Mouse (Mus musculus) left cerebral cortex, postnatal 4 days (tissue): Measurements from ENCODE around the gene Garnl3. TPM values are rescaled to one million over a fixed set of nuclear protein-coding genes. Genes with fewer than 3 reads are reported as not detected.
"Not testable (repeated sequence)": the region's sequence is repeated elsewhere in the genome, so short reads cannot be mapped to it uniquely, and the experiment has no call there.

Experiments
- DNase-seq: peaks from one replicate; pipeline ENCODE4 v3.0.0-alpha.2; 2022
- intact Hi-C: fragments of 180-260 bp; cut with DNase I; formaldehyde crosslinking; loops from one replicate; pipeline ENCODE4 v1.15.1; 2025
- total RNA-seq, 2 experiments: library from RNA; stranded (reverse); gene quantifications; 2 replicates each; pipeline ENCODE4 v1.2.3; 2021

Garnl3 gene
- total RNA-seq, 2 experiments from 2014 or later: 158 to 162 TPM

- DNase-seq: peak; percentile 78
- intact Hi-C loops: no loop called here
Measured at GRCm38 (mm10) chr2:33037429-33037828, 94.0 kb downstream of the Garnl3 start.

- intact Hi-C loops: no loop called here
- DNase-seq: no peak
Measured at GRCm38 (mm10) chr2:33035297-33035696, 96.2 kb downstream of the Garnl3 start.

GRCm38 (mm10) chr2:33033281-33033680 is 98.2 kb downstream of the Garnl3 start:
- DNase-seq: peak; percentile 76
- intact Hi-C loops: no loop called here

DNA sequence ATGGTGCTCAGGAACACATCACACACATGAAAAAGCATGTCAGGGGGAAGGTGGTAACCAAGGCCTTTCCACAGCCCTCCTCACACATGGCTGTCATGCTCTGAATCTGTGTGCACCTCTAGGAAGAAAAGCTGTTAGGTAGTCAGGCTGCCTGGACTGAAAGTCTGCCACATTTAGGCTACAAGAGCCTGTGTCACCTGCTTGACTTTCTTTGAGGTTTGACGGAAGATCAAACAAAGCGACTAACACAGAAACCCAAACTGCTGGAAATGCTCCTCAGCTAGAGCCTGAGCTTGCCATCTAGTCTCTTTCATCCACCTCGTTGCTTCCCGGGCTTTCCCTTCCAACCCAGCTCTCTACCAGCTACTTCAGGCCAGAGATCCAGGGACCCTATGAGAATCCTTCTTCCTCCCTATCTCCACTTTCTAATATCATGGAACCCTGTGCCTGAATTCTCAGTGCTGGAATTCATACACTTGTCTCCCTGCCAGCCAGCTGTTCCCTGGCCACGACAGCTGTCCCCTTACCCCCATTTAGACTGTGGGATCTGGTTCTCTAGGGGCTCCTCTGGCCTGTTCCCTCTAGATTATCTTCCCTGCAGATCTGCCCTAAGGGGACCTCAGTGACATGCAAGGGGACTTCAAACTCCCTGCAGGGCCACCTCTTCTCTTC is 98.9 kb downstream of the Garnl3 start:
- DNase-seq: no peak
- intact Hi-C loops: no loop called here

DNA sequence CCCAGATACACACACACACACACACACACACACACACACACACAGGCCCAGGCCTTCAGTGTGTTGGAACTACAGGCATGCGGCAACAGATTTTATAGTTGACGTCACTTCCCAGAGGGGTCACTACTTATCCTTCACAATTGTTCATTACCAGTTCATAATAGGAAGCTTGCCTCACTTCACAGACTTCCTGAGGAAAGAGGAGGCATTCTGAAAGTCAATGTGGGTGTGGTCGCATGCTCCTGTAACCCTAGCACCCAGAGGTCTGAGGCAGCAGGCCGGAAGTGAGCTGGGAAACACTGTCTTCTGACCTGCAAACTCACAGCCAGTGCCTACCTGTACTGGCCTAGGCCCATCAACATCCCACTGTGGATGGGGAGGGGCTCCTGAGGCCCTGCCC is 106.4 kb downstream of the Garnl3 start:
- intact Hi-C loops: no loop called here
- no peak for DNase-seq

DNA sequence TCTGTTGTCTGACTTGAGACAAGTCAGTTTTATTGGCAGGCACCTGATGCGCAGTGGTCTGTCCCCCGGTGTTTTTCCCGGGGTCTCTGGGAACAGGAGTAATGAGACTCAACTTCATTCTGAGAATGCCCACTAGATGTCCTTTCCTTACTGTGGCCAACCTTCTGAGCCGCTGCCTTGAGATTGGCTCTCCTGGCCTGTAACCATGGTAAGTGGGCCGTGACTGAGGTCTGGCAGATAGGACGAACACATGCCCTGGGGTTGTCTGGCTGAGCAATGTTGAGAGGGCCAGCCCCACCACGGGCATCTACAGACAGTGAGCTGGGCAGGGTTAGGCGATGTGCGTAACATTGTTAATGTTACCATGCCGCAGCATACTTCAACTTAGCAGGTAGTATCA is 106.9 kb downstream of the Garnl3 start:
- DNase-seq: peak; percentile 74
- intact Hi-C loops: no loop called here

DNA sequence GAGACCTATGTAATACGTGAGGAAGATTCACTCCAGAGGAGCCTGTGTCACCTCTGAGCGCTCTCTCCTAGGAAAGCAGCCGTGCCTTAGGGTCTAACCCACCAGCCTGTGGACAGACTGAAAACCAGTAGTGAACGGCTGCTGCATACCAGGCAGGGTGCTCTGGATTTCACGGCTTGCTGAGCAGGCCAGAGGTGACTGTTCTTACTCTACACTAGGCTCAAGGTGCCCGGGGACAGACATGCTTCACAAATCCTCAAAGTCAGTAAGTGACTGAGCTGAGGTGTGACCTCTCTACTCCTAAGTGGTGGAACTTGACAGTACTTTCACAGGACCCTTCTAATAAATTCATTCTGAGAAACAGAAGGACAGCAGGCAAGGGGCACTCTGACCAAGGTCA is 108.6 kb downstream of the Garnl3 start:
- DNase-seq: no peak
- intact Hi-C loops: no loop called here

DNA sequence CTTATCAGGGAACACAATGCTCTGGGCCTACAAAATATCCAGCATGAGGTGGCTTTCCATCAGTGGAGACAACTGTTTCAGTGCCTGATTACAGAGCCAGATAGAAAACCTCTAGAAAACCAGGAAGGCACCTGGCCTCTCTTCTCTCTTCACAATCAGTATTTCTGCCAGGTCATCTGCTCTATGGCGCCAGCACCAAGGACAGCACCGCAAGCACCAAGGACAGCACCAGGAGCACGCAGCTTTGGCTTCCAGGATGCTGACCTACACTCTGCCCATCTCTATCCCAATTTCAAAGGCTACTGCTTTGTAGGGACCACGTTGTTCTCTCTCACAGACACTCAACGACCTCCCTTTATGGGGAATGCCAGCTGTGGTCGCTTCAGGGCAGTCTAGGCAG is 113.4 kb downstream of the Garnl3 start:
- intact Hi-C loops: no loop called here
- no peak for DNase-seq

DNA sequence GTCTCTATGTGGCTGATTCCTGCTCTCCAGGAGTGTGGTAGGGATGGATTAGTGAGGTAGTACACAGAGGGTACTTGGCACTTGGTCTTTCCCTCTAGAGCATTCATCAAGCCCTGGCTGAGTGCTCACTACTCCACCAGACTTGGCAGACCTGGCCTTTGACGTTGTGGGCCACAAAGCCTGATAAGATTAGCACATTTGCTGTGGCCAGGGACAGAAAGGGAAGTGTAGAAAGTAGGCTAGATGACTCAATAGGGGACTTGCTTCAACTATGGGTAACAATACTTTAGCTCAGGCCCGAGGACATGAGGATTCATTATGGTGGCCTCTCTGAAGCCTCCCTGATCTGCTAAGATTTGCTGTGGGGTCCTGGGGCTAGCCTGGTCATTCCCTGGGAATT is 114.3 kb downstream of the Garnl3 start:
- no peak for DNase-seq
- intact Hi-C loops: no loop called here

GRCm38 (mm10) chr2:33014877-33015276 is 116.6 kb downstream of the Garnl3 start:
- intact Hi-C loops: no loop called here
- peak; percentile 75 for DNase-seq

- intact Hi-C loops, DNase-seq: not testable (repeated sequence)
Measured at GRCm38 (mm10) chr2:33009055-33009454, 122.4 kb downstream of the Garnl3 start.

GRCm38 (mm10) chr2:33005041-33005440 is 126.4 kb downstream of the Garnl3 start:
- DNase-seq: peak; percentile 23
- intact Hi-C loops: no loop called here

DNA sequence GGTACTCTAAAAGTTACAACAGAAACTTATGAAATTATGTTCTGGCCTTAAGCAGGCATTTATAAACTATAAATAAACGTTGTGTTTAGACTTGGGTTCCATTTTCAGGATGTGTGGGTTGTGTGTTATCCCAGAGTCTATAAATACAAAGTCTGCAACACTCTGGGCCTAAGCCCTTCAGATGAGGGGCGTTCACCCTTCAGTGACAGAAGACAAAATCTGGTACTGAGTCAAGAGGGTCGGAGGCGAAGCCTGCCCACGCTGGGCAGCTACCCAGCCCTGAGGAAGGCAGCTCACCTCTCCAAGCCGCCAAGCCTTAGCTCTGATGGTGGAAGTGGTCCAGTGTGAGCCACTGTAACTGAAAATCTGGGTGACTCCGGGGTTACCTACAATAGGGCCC is 129.3 kb downstream of the Garnl3 start:
- DNase-seq: no peak

GRCm38 (mm10) chr2:32999752-33000151 is 131.7 kb downstream of the Garnl3 start:
- DNase-seq: no peak
- intact Hi-C loops: no loop called here

More for the DNA sequence above, 129.3 kb downstream of the Garnl3 start:
- intact Hi-C loops: no loop called here

DNA sequence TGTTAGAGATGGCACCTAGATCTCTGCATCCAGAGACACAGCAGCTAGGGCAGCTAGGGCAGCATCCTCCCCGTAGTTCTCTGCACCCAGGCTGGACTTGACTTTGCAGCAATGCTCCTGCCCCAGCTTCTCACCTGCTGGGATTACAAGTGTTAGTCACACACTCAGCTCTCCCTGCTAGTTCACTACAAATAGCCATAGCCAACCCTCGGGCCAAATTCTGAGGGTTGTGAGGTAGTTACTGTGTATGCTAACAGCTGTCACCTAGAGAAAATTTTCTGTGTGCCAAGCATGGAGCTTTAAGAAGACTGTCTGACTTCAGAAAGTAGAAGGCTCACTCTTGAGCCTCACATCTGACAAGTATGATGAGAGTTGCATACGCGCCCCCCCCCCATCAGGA is 133.7 kb downstream of the Garnl3 start:
- intact Hi-C loops: no loop called here
- no peak for DNase-seq

DNA sequence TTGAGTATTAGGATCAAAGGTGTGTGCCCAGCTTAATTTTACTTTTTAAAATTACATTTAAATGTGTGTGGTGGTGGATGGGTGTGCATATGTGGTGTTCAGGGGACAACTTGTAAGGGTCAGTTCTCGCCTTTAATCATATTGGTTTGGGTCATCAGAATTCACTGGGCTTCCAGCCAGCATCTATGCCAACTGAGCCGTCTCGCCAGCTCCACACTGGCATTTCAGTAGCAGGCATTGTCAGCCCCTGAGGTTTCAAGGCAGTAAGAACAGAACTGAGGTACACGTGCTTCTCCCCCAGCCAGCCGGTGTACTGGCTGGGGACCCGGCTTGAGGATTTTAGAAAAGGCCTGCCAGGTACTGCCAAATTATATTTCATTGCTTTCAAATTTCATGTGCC is 134.4 kb downstream of the Garnl3 start:
- intact Hi-C loops: no loop called here
- DNase-seq: peak; percentile 38

GRCm38 (mm10) chr2:32992130-32992529 is 139.3 kb downstream of the Garnl3 start:
- intact Hi-C loops: no loop called here
- DNase-seq: no peak

DNA sequence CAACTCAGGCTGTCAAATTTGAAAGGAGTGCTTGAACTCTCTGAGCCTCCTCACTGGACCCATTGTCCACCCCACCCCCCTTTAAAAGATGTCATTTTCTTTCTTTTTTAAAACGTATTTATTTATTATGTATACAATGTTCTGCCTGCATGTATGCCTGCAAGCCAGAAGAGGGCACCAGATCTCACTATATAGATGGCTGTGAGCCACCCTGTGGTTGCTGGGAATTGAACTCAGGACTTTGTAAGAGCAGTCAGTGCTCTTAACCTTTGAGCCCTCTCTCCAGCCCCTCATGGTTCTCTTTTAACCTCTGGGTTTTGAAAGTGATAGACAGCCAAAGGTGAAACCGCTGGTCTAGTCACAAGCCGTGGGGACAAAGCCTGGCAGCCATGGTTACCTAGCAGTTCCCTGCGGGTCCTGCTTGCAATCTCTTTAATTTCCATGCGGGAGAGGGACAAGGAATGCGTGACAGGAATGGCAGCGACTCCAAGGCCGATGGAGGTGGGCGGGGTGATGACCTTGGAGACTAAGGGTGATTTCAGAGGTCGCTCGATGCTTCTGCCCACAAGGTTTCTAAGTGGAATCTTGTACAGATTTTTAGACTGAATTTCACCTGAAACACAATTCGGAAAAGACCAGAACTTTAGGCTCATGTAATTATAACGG is 141.2 kb downstream of the Garnl3 start:
- intact Hi-C loops: no loop called here
- no peak for DNase-seq

DNA sequence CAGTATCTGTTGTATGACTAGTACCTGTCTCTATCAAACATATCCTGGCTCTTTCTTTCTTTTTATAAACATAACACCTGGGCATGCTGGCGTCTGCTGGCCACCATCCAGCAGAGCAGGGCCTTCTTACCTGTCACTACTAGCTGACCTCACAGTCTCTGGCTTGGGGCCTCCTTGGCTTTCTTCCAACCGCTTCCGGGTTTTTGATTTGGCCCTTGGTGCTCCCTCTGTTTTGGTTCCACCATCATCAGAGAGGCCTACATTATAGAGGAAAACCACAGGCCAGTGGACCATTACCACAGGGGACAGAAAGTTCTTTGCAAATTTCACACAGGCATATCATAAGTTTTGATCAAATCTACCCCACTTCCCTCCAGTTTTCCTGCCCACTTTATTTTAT is 142.1 kb downstream of the Garnl3 start:
- intact Hi-C loops: loop anchor here (10.0 kb wide), 1 partner anchor 145 kb away; the partner anchor contains the start of gene Garnl3
- DNase-seq: no peak

DNA sequence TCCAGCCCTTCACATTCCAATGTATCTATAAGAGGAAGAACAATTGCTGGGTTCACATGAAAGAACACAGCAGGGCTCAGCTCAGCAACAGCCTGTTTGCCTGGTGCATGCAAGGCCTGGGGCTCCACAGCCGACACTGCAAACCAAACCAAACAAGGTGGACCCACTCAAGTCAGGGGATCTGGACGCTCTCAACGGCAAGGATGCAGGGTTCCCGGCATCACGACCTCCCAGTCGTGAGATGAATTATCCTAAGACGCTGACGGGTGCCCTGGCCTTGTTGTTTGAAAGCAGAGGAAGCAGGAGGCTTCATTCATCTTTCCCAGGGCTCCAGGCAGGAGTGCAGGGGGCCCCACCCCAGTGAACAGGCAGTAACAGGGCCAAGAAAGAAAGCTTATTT is 145.6 kb downstream of the Garnl3 start:
- intact Hi-C loops: loop anchor here (10.0 kb wide), 1 partner anchor 149 kb away; the partner anchor contains the start of gene Garnl3
- DNase-seq: no peak

DNA sequence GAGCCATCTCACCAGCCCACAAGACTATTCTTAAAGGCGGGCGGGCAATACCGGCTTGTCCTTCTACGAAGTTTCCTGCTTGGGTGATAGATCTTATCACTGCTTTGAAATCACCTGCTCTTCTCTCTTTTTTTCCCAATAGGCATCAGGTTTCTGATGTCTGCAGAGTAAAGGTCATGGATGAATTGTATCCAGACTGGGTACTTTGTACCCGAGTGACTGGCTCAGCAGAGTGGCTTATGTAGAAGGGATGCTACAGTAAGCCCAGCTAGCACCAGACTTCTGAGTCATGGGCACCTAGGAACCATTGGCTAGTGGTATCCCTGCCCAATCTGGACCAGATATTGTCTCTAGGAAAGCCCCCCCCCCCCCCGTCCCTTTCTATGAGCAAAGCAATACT is 147.8 kb downstream of the Garnl3 start:
- no peak for DNase-seq
- intact Hi-C loops: loop anchor here (10.0 kb wide), 1 partner anchor 151 kb away; the partner anchor contains the start of gene Garnl3

GRCm38 (mm10) chr2:32982700-32983099 is 148.8 kb downstream of the Garnl3 start:
- DNase-seq: no peak
- intact Hi-C loops: loop anchor here (10.0 kb wide), 1 partner anchor 152 kb away; the partner anchor contains the start of gene Garnl3
